In genomic region chr15:80930048-80930571, GRCm38 (mm10) we compare ENCODE assay signal across 9 mouse cellular contexts. TPM values are rescaled to one million over a fixed set of nuclear protein-coding genes. Genes with fewer than 3 reads are reported as not detected.
DNase-seq lines count a peak whose midpoint lies in the region; ATAC-seq and TF ChIP-seq lines count a peak whose summit lies in the region.
"Had no signal": no experiment of that assay in that cellular context is flagged by ENCODE, and none has a peak within 500 bp of the region (broad histone marks: within the 10 kb centered on the region; RNA-seq: fewer than 3 reads in every experiment).

No protein-coding gene starts in this region.

- H3K9me3 ChIP-seq in liver, embryonic 14.5 days (ENCODE audit: control insufficient read depth, low read length): no peaks in the 10 kb centered on the region

- no peak for TF ChIP-seq EP300 in heart, adult 2 months (IDR thresholded peaks at IDR 0.05; ENCODE audit: insufficient read depth, low read depth, low read length)
- TF ChIP-seq EP300 in liver, embryonic 14.5 days (IDR thresholded peaks at IDR 0.05; ENCODE audit: low read depth): no peak

- intact Hi-C loops in heart, adult 2 months (cut with DNase I): no loop called here
- intact Hi-C loops in left cerebral cortex, postnatal 14 days (cut with DNase I): no loop called here

- peak; percentile 86 for DNase-seq in heart, adult 11 months
- DNase-seq in heart, adult 2 months: no peak
- DNase-seq in CD4-positive helper T cell, adult 2 months (ENCODE audit: low read depth, low spot score): peak; percentile 78
- DNase-seq in embryo, embryonic 11.5 days (ENCODE audit: low read depth, low spot score): peak; percentile 56
- DNase-seq in liver, embryonic 14.5 days (ENCODE audit: low read depth in 3 of 3, low spot score in 3 of 3): no peak
- DNase-seq in frontal cortex, postnatal 10 days (ENCODE audit: low spot score in 2 of 2): no peak
- no peak for DNase-seq in kidney, postnatal 25 days
- DNase-seq in left cerebral cortex, postnatal 14 days (ENCODE audit: low spot score in 2 of 2): no peak
- DNase-seq: B cell, adult 2 months had no signal

- no peaks in the 10 kb centered on the region for H3K27me3 ChIP-seq in heart, adult 2 months (ENCODE audit: control insufficient read depth, insufficient read depth, low read length)
- H3K27me3 ChIP-seq in liver, embryonic 14.5 days (ENCODE audit: control insufficient read depth, insufficient read depth, low read length): no peaks in the 10 kb centered on the region

- no peaks in the 10 kb centered on the region for H3K36me3 ChIP-seq in heart, adult 2 months (ENCODE audit: control insufficient read depth, insufficient read depth, low read length)
- peaks cover 60% of the 10 kb centered on the region for H3K36me3 ChIP-seq in liver, embryonic 14.5 days (replicated peaks; ENCODE audit: control insufficient read depth, insufficient read depth, low read depth)

- no peaks in the 10 kb centered on the region; the same call in 1 of the 2 replicates for H3K79me2 ChIP-seq in heart, adult 2 months (replicated peaks; ENCODE audit: control insufficient read depth, insufficient read depth, low read length)

- no peak overlapping the region for H3K27ac ChIP-seq in heart, adult 2 months
- no peak overlapping the region for H3K27ac ChIP-seq in liver, embryonic 14.5 days

- TF ChIP-seq POLR2A in heart, adult 2 months (IDR thresholded peaks at IDR 0.05; ENCODE audit: insufficient read depth, low read depth, low read length): no peak

- TF ChIP-seq CTCF in heart, adult 2 months (IDR thresholded peaks at IDR 0.05): no peak
- no peak for TF ChIP-seq CTCF in liver, embryonic 14.5 days (IDR thresholded peaks at IDR 0.05; ENCODE audit: low read depth)

- H3K4me3 ChIP-seq in heart, adult 2 months: no peak overlapping the region
- H3K4me3 ChIP-seq in liver, embryonic 14.5 days (ENCODE audit: insufficient read depth in 1 of 2, low read depth in 2 of 2, low read length in 2 of 2): no peak overlapping the region

- no peaks in the 10 kb centered on the region for H3K4me1 ChIP-seq in heart, adult 2 months (ENCODE audit: control insufficient read depth, insufficient read depth, low read length)
- peaks cover 0 to 5% of the 10 kb centered on the region in 2 experiments; a peak in 1 of 4 replicates for H3K4me1 ChIP-seq in liver, embryonic 14.5 days (replicated peaks; ENCODE audit: control insufficient read depth in 2 of 2, insufficient read depth in 2 of 2, low read length in 1 of 2)

- H3K4me2 ChIP-seq in liver, embryonic 14.5 days (ENCODE audit: low read depth): no peak overlapping the region

- ATAC-seq in liver, embryonic 14.5 days (ENCODE audit: insufficient read depth): peak; percentile 33; the same call in 1 of the 2 replicates

- H3K9ac ChIP-seq in heart, adult 2 months (ENCODE audit: low read depth, low read length): no peak overlapping the region
- H3K9ac ChIP-seq in liver, embryonic 14.5 days (replicated peaks): no peak overlapping the region

- 49% methylated on average over 15 of the region's 16 CpGs for WGBS in heart, adult 2 months
- WGBS in liver, embryonic 14.5 days (ENCODE audit: insufficient replicate concordance): 45% methylated on average over 13 of the region's 16 CpGs

RNA-seq across cellular contexts. Expression of gene Adsl, which starts 18.2 kb away (rescaled TPM):
- 10 to 100 TPM; 75.7 to 79.2 TPM for total RNA-seq in heart, adult 2 months (2021)
- 92.2 and 110 TPM in 2 replicates for polyA plus RNA-seq in heart, adult 2 months (2012; rRNA removed)
- polyA plus RNA-seq in liver, embryonic 14.5 days (2012; rRNA removed): 28.7 and 43.8 TPM in 2 replicates
- polyA plus RNA-seq in liver, embryonic 14.5 days (2014; fragmentation: Nextera tagmentation; extraction: Ambion mirVana): 48.2 and 57.5 TPM in 2 replicates
- total RNA-seq in left cerebral cortex, postnatal 14 days (2021): 10 to 100 TPM; 22.8 to 28.3 TPM

RNA-seq across cellular contexts. Expression of gene Sgsm3, which starts 47.5 kb away (rescaled TPM):
- 10 to 100 TPM; 14.0 to 16.2 TPM for total RNA-seq in heart, adult 2 months (2021)
- 14.2 and 16.0 TPM in 2 replicates for polyA plus RNA-seq in heart, adult 2 months (2012; rRNA removed)
- polyA plus RNA-seq in liver, embryonic 14.5 days (2012; rRNA removed): 7.4 and 8.5 TPM in 2 replicates
- polyA plus RNA-seq in liver, embryonic 14.5 days (2014; fragmentation: Nextera tagmentation; extraction: Ambion mirVana): 6.2 and 7.5 TPM in 2 replicates
- total RNA-seq in left cerebral cortex, postnatal 14 days (2021): 100 to 1,000 TPM in 1 of 2 experiments, 10 to 100 TPM in 1; 82.2 to 100 TPM

Comparison
In these comparisons a context has a peak if more than half of its experiments do, and no peak if none do; other contexts are left out.
1. DNase-seq: peak in heart, adult 11 months (single experiment), CD4-positive helper T cell, adult 2 months (single experiment) and embryo, embryonic 11.5 days (single experiment); none in heart, adult 2 months (0 of 2), liver, embryonic 14.5 days (0 of 3), frontal cortex, postnatal 10 days (0 of 2), kidney, postnatal 25 days (0 of 2) and left cerebral cortex, postnatal 14 days (0 of 2).
2. RNA of gene Sgsm3, which starts 47.5 kb away (total RNA-seq): 82.2 to 100 TPM in left cerebral cortex, postnatal 14 days; 14.0 to 16.2 TPM in heart, adult 2 months; every median in the first group is over 4 times any median in the second.